Mouse (Mus musculus): Measurements from ENCODE around the gene Osbpl8. TPM values are rescaled to one million over a fixed set of nuclear protein-coding genes. Genes with fewer than 3 reads are reported as not detected.

The Osbpl8 gene
- polyA plus RNA-seq, 1 experiment, result 5.7 TPM

DNA sequence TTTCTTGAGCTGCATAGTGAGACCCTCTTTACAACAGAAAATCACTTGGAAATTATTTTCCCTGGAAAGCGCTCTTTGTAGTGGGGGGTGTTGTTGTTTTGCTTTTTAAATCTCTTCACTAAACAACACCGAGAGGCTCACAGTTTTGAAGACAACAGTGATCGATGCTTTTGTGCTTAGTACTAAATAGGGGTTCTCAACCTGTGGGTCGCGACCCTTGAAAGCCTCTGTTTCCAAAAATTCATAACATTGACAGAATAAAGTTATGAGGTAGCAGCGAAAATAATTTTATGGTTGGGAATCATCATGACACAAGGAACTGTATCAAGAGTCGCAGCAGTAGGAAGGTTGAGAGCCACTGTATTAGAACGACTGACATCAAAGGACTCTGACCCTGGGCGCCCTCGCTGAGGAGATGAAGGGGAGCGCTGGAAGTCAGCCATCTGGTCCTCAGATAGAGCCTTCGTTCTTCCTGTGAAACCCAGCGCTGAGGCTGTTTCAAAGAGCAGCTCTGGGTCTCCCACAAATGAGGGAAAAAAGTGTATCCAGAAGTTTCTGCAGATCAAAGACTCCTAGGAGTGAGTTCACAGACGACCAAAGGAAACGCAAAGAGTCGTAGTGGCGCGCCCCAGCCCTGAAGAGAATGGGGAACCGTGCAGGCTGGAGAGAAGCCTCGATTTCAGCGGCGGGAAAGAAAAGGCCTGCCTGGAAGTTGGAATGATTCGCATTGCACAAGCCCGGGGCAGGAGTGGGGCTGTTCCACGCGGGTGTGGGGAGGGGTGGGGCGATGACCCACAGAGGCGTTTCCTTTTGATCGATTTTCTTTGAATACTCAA, 171.2 kb downstream of the Osbpl8 start:
- Histone ChIP-seq H3K4me3 (ENCODE audit: extremely low read depth, insufficient read depth, insufficient read length) (no peak overlapping the region), H3K27ac (ENCODE audit: insufficient read depth, low read length) (no peak overlapping the region), H3K36me3 (ENCODE audit: control insufficient read depth, insufficient read depth, low read length) (no peaks in the 10 kb centered on the region), H3K27me3 (ENCODE audit: control insufficient read depth, insufficient read depth, low read length) (peaks cover 2% of the 10 kb centered on the region; the same call in 1 of the 2 replicates), H3K4me1 (ENCODE audit: control insufficient read depth, insufficient read depth, insufficient read length) (0 out of 2 replicates have a peak, but pooled peaks cover 2% of the 10 kb centered on the region)
- 21% methylated on average over 29 of the region's 29 CpGs for WGBS
- no peak for DNase-seq (ENCODE audit: low read depth in 1 of 2, low spot score in 2 of 2)
- TF ChIP-seq POLR2A (IDR thresholded peaks at IDR 0.05; ENCODE audit: low read depth, low read length) (no peak), CTCF (IDR thresholded peaks at IDR 0.05; ENCODE audit: extremely low read depth, insufficient read depth, insufficient read length, insufficient replicate concordance) (no peak)

DNA sequence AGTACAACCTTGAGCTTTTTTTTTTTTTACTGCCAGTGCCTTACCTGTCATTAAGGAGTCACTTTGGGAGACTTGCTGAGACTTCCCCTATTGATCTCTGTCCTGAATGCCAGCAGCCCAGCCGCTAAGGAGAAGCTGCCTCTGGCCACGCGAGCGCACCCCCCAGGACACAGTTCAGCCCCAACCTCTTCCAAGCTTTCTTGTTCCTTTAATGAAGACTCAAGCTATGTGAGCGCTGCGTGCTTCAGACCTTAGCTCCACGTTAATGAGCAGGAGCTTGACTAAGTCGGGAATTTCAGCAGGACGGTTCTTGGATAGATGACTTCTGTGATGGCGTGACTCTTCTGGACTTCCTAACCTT, 171.8 kb downstream of the Osbpl8 start:
- Histone ChIP-seq H3K36me3 (ENCODE audit: control insufficient read depth, insufficient read depth, low read length) (no peaks in the 10 kb centered on the region), H3K4me3 (ENCODE audit: extremely low read depth, insufficient read depth, insufficient read length) (no peak overlapping the region), H3K27me3 (ENCODE audit: control insufficient read depth, insufficient read depth, low read length) (peaks cover 2% of the 10 kb centered on the region; the same call in 1 of the 2 replicates), H3K4me1 (ENCODE audit: control insufficient read depth, insufficient read depth, insufficient read length) (0 out of 2 replicates have a peak, but pooled peaks cover 2% of the 10 kb centered on the region), H3K27ac (ENCODE audit: insufficient read depth, low read length) (no peak overlapping the region)
- TF ChIP-seq POLR2A (IDR thresholded peaks at IDR 0.05; ENCODE audit: low read depth, low read length), result no peak
- no peak for TF ChIP-seq CTCF (IDR thresholded peaks at IDR 0.05; ENCODE audit: extremely low read depth, insufficient read depth, insufficient read length, insufficient replicate concordance)
- no peak for DNase-seq (ENCODE audit: low read depth in 1 of 2, low spot score in 2 of 2)
- WGBS, result 24% methylated on average over 10 of the region's 10 CpGs

DNA sequence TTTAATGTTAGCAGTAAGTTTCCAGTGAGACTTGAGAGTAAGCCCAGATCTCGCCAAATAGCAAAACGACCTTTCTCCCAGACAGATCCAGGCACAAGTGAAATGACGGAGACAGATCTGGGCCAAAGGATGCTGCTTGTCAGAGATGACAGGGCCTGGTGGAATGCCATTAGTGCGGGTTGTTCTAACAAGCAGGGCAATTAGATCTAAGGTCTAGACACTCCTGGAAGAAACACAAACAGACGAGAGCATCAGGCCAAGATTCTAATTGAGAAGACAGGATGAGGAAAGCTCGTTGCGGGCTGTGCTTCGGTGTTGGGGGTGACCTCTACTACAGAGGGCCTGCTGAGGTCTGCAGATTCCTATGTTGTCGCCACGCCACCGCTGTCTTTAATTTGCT, 174.7 kb downstream of the Osbpl8 start:
- H3K36me3 ChIP-seq (ENCODE audit: control insufficient read depth, insufficient read depth, low read length), result no peaks in the 10 kb centered on the region
- 89% methylated on average over 11 of the region's 11 CpGs for WGBS
- no peak overlapping the region for H3K4me3 ChIP-seq (ENCODE audit: extremely low read depth, insufficient read depth, insufficient read length)
- peaks cover 2% of the 10 kb centered on the region; the same call in 1 of the 2 replicates for H3K27me3 ChIP-seq (ENCODE audit: control insufficient read depth, insufficient read depth, low read length)
- H3K4me1 ChIP-seq (ENCODE audit: control insufficient read depth, insufficient read depth, insufficient read length), result 0 out of 2 replicates have a peak, but pooled peaks cover 2% of the 10 kb centered on the region
- H3K27ac ChIP-seq (ENCODE audit: insufficient read depth, low read length), result no peak overlapping the region
- TF ChIP-seq POLR2A (IDR thresholded peaks at IDR 0.05; ENCODE audit: low read depth, low read length) (no peak), CTCF (IDR thresholded peaks at IDR 0.05; ENCODE audit: extremely low read depth, insufficient read depth, insufficient read length, insufficient replicate concordance) (no peak)
- DNase-seq (ENCODE audit: low read depth in 1 of 2, low spot score in 2 of 2), result no peak

DNA sequence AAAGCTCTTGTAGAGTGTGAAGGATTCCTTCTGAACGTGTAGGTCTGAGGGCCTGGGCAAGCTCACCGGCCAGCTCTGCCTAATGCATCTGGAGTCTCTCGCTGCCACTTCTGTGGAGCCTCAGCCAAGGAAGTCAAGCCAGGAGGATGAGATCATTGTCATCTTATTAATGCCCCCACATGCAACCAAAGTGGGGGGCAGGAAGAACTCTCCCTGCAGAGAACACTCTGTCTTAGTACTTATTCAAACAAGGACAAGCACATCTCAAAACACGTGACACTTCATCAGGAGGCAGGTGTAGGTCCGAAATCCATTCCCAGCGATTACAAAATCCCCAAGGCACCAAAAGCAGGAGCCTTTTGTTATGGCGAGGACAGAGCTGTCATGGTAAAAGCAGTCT, 177.2 kb downstream of the Osbpl8 start:
- TF ChIP-seq CTCF (IDR thresholded peaks at IDR 0.05; ENCODE audit: extremely low read depth, insufficient read depth, insufficient read length, insufficient replicate concordance) (no peak), POLR2A (IDR thresholded peaks at IDR 0.05; ENCODE audit: low read depth, low read length) (no peak)
- Histone ChIP-seq H3K27me3 (ENCODE audit: control insufficient read depth, insufficient read depth, low read length) (no peaks in the 10 kb centered on the region), H3K4me3 (ENCODE audit: extremely low read depth, insufficient read depth, insufficient read length) (no peak overlapping the region), H3K27ac (ENCODE audit: insufficient read depth, low read length) (no peak overlapping the region), H3K36me3 (ENCODE audit: control insufficient read depth, insufficient read depth, low read length) (no peaks in the 10 kb centered on the region), H3K4me1 (ENCODE audit: control insufficient read depth, insufficient read depth, insufficient read length) (no peaks in the 10 kb centered on the region)
- WGBS, result 86% methylated on average over 7 of the region's 7 CpGs
- no peak for DNase-seq (ENCODE audit: low read depth in 1 of 2, low spot score in 2 of 2)

DNA sequence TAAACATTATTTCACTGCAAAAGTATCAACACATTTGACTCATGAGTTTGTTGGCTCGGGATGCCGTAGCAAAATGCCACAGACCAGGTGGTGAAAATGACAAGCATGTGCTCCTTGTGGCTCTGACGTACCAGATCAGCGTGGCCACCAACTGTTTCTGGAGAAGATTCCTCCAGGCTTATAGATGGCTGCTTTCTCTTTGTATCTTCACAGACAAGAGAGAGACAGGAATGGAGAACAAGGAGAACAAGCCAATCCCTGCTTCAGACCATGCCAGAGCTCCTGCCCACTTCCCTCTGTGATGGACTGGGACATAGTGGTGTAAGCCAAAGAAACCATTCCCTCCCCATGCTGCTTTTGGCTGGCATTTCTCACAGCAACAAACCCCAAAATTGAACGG, 179.0 kb downstream of the Osbpl8 start:
- Histone ChIP-seq H3K36me3 (ENCODE audit: control insufficient read depth, insufficient read depth, low read length) (no peaks in the 10 kb centered on the region), H3K4me1 (ENCODE audit: control insufficient read depth, insufficient read depth, insufficient read length) (no peaks in the 10 kb centered on the region), H3K4me3 (ENCODE audit: extremely low read depth, insufficient read depth, insufficient read length) (no peak overlapping the region), H3K27me3 (ENCODE audit: control insufficient read depth, insufficient read depth, low read length) (no peaks in the 10 kb centered on the region), H3K27ac (ENCODE audit: insufficient read depth, low read length) (no peak overlapping the region)
- DNase-seq (ENCODE audit: low read depth in 1 of 2, low spot score in 2 of 2), result no peak
- 89% methylated on average over 5 of the region's 5 CpGs for WGBS
- TF ChIP-seq CTCF (IDR thresholded peaks at IDR 0.05; ENCODE audit: extremely low read depth, insufficient read depth, insufficient read length, insufficient replicate concordance), result no peak
- TF ChIP-seq POLR2A (IDR thresholded peaks at IDR 0.05; ENCODE audit: low read depth, low read length), result no peak

Other genes with a start within 250 kb of the Osbpl8 start
- gene Csrp2, start 245.0 kb upstream of the Osbpl8 start, polyA plus RNA-seq (2012; rRNA removed), result 9.4 and 9.7 TPM in 2 replicates
- 16.9 and 18.0 TPM in 2 replicates for gene Zdhhc17, start 154.6 kb upstream of the Osbpl8 start, polyA plus RNA-seq (2012; rRNA removed)
- gene Bbs10, start 133.9 kb downstream of the Osbpl8 start, polyA plus RNA-seq (2012; rRNA removed), result 0.75 TPM in 2 replicates